Mouse (Mus musculus) embryo, embryonic 9.5 days (tissue): ENCODE measurements at regions not wholly inside any gene's neighbourhood (a gene's known extent, or its start where the extent isn't known, plus 50 kb on each side); places are given as distances from the start of the nearest gene placed in this dataset.

Experiments
- DNase-seq: peaks from one replicate; pipeline ENCODE4 v3.0.0-alpha.2; 2017; ENCODE audit errors: extremely low spot score

GRCm38 (mm10) chr16:85743022-85743421 is 59.9 kb downstream of the Adamts1 start:
- no peak for DNase-seq

- DNase-seq = no peak
Observed at GRCm38 (mm10) chr16:85738606-85739195, 64.2 kb downstream of the Adamts1 start.

- no peak for DNase-seq
Observed at GRCm38 (mm10) chr16:85728026-85728425, 74.9 kb downstream of the Adamts1 start.

- no peak for DNase-seq
Observed at GRCm38 (mm10) chr16:85721968-85722367, 80.9 kb downstream of the Adamts1 start.

- DNase-seq = no peak
Observed at GRCm38 (mm10) chr16:85712291-85712690, 90.6 kb downstream of the Adamts1 start.

- no peak for DNase-seq
Observed at GRCm38 (mm10) chr16:85704254-85705020, 98.5 kb downstream of the Adamts1 start.

- DNase-seq = no peak
Observed at GRCm38 (mm10) chr16:85702889-85703480, 99.9 kb downstream of the Adamts1 start.

GRCm38 (mm10) chr16:85699329-85699728 is 103.6 kb downstream of the Adamts1 start:
- DNase-seq = no peak

GRCm38 (mm10) chr16:85682721-85683120 is 120.2 kb downstream of the Adamts1 start:
- DNase-seq = no peak

- peak; percentile 39 for DNase-seq
Observed at GRCm38 (mm10) chr16:85680351-85680750, 122.6 kb downstream of the Adamts1 start.

- DNase-seq = no peak
Observed at GRCm38 (mm10) chr16:85678781-85679180, 124.1 kb downstream of the Adamts1 start.

- DNase-seq = no peak
Observed at GRCm38 (mm10) chr16:85678228-85678627, 124.7 kb downstream of the Adamts1 start.

GRCm38 (mm10) chr16:85677027-85677426 is 123.8 kb upstream of the Cyyr1 start:
- DNase-seq = peak; percentile 47

- DNase-seq = no peak
Observed at GRCm38 (mm10) chr16:85668767-85669166, 115.6 kb upstream of the Cyyr1 start.

GRCm38 (mm10) chr16:85667790-85668189 is 114.6 kb upstream of the Cyyr1 start:
- no peak for DNase-seq

GRCm38 (mm10) chr16:85649516-85649915 is 96.3 kb upstream of the Cyyr1 start:
- no peak for DNase-seq

GRCm38 (mm10) chr16:85640992-85641391 is 87.8 kb upstream of the Cyyr1 start:
- no peak for DNase-seq

- DNase-seq = no peak
Observed at GRCm38 (mm10) chr16:85637079-85637478, 83.9 kb upstream of the Cyyr1 start.

- no peak for DNase-seq
Observed at GRCm38 (mm10) chr16:85629738-85630137, 76.5 kb upstream of the Cyyr1 start.

GRCm38 (mm10) chr16:85624505-85624904 is 71.3 kb upstream of the Cyyr1 start:
- no peak for DNase-seq

- no peak for DNase-seq
Observed at GRCm38 (mm10) chr16:85604089-85604488, 50.9 kb upstream of the Cyyr1 start.
